Mouse (Mus musculus) common myeloid progenitor, adult 5-6 weeks (primary cell): ENCODE data around the gene Sppl2b. TPM values are rescaled to one million over a fixed set of nuclear protein-coding genes. Genes with fewer than 3 reads are reported as not detected.
"Not testable (repeated sequence)": the region's sequence is repeated elsewhere in the genome, so short reads cannot be mapped to it uniquely, and the experiment has no call there.

Source experiments
- ATAC-seq: replicated peaks from 2 replicates; pipeline ENCODE4 v1.8.0; 2016; ENCODE audit warnings: low read depth, mild to moderate bottlenecking, moderate TSS enrichment, inconsistent platforms; ENCODE audit not compliant: poor library complexity, severe bottlenecking
- total RNA-seq: library from RNA; stranded (forward); fragments of 200-1000, 187-1606 nt; gene quantifications from 2 replicates; pipeline ENCODE4 v1.2.3, GENCODE M21; 2017

Sppl2b gene
- total RNA-seq, 1 experiment from 2014 or later, result 29.8 TPM

- ATAC-seq, result no peak
Measured at GRCm38 (mm10) chr10:80823316-80823715, 31.8 kb upstream of the Sppl2b start.

GRCm38 (mm10) chr10:80823847-80824643 is 31.0 kb upstream of the Sppl2b start:
- ATAC-seq, result no peak

- no peak for ATAC-seq
Measured at GRCm38 (mm10) chr10:80824827-80825226, 30.2 kb upstream of the Sppl2b start.

- ATAC-seq, result peak; percentile 83
Measured at GRCm38 (mm10) chr10:80826151-80827062, 28.7 kb upstream of the Sppl2b start, which contains the start of gene Oaz1. TSS of gene Oaz1 (plus strand) at chr10:80826656.

- ATAC-seq, result no peak
Measured at GRCm38 (mm10) chr10:80827063-80827869, 27.8 kb upstream of the Sppl2b start.

GRCm38 (mm10) chr10:80827870-80828420 is 27.1 kb upstream of the Sppl2b start:
- ATAC-seq, result no peak

GRCm38 (mm10) chr10:80828587-80828986 is 26.5 kb upstream of the Sppl2b start:
- not testable (repeated sequence) for ATAC-seq

- ATAC-seq, result no peak
Measured at GRCm38 (mm10) chr10:80829359-80830278, 25.5 kb upstream of the Sppl2b start.

- peak; percentile 36 for ATAC-seq
Measured at GRCm38 (mm10) chr10:80831136-80831535, 23.9 kb upstream of the Sppl2b start.

- ATAC-seq, result no peak
Measured at GRCm38 (mm10) chr10:80832818-80833217, 22.3 kb upstream of the Sppl2b start.

- ATAC-seq, result no peak
Measured at GRCm38 (mm10) chr10:80835617-80836016, 19.5 kb upstream of the Sppl2b start.

- ATAC-seq, result no peak
Measured at GRCm38 (mm10) chr10:80836949-80837379, 18.1 kb upstream of the Sppl2b start.

GRCm38 (mm10) chr10:80837827-80838226 is 17.2 kb upstream of the Sppl2b start:
- ATAC-seq, result no peak

GRCm38 (mm10) chr10:80838346-80838912 is 16.6 kb upstream of the Sppl2b start:
- ATAC-seq, result no peak

- no peak for ATAC-seq
Measured at GRCm38 (mm10) chr10:80839848-80840247, 15.2 kb upstream of the Sppl2b start.

- no peak for ATAC-seq
Measured at GRCm38 (mm10) chr10:80841685-80842084, 13.4 kb upstream of the Sppl2b start.

- ATAC-seq, result no peak
Measured at GRCm38 (mm10) chr10:80842334-80842733, 12.7 kb upstream of the Sppl2b start.
